Mouse (Mus musculus) kidney, adult 2 months (tissue): ENCODE results near the gene Grap2. TPM values are rescaled to one million over a fixed set of nuclear protein-coding genes. Genes with fewer than 3 reads are reported as not detected.

Experiments used
- DNase-seq: peaks from one replicate; pipeline ENCODE4 v3.0.0; 2021
- H3K27ac ChIP-seq: fragments of 200-500 bp; 2 replicates; pipeline ENCODE4 v1.5.1; 2012; ENCODE audit warnings: low read depth, low read length, control low read depth, inconsistent platforms; ENCODE audit not compliant: insufficient read depth
- H3K27me3 ChIP-seq: fragments of 200-500 bp; replicated peaks from 2 replicates; pipeline ENCODE4 v1.6.1; 2012; ENCODE audit warnings: mild to moderate bottlenecking, moderate library complexity, low read length, inconsistent platforms; ENCODE audit not compliant: control insufficient read depth, insufficient read depth
- H3K36me3 ChIP-seq: fragments of 200-500 bp; 2 replicates; pipeline ENCODE4 v1.6.1; 2012; ENCODE audit warnings: mild to moderate bottlenecking, moderate library complexity, low read length, inconsistent platforms; ENCODE audit not compliant: control insufficient read depth, insufficient read depth
- H3K4me1 ChIP-seq: fragments of 200-500 bp; 2 replicates; pipeline ENCODE4 v1.6.1; 2011; ENCODE audit warnings: low read length; ENCODE audit not compliant: control insufficient read depth, insufficient read depth
- H3K4me3 ChIP-seq: fragments of 200-500 bp; 2 replicates; pipeline ENCODE4 v1.5.1; 2011; ENCODE audit warnings: mild to moderate bottlenecking, low read depth, low read length, control low read depth; ENCODE audit not compliant: insufficient read depth
- CTCF ChIP-seq: fragments of 200-500 bp; conservative IDR thresholded peaks from 2 replicates; pipeline ENCODE4 v1.5.1; 2011; ENCODE audit warnings: low read depth, mild to moderate bottlenecking, control low read depth, low read length, moderate library complexity, mixed read lengths; ENCODE audit not compliant: insufficient read depth, insufficient read length
- POLR2A ChIP-seq: fragments of 200-500 bp; IDR thresholded peaks from one replicate; pipeline ENCODE4 v1.6.1; 2011; ENCODE audit warnings: low read depth, low read length, control low read depth
- WGBS: fragments of 180-500 bp; shearing (Covaris S2); methylation state at CpG from one replicate; pipeline ENCODE4 v1.1.7; 2018; 5-methylcytosine and 5-hydroxymethylcytosine counted together
- polyA plus RNA-seq: library from polyadenylated mRNA; depleted of rRNA; stranded (reverse); fragments of >200 nt; gene quantifications from 2 replicates; pipeline ENCODE4 v1.2.3, GENCODE M21; 2012; rRNA removed

Grap2 gene
- polyA plus RNA-seq, 1 experiment, result 2.5 TPM

DNA sequence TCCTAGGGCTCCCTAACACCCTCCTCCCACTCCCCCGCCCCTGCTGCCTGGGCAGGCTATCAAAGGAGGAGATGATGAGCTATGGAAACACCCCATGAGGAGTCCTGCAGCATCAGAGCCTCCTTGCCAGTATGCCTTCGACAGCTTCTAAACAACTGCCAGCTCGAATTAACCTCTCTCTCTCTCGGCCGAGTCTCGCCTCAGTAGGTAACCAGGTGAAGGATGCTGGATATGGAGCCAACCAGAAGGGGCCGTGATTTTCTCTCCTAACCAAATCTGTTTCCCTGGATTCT, 113.2 kb downstream of the Grap2 start:
- Histone ChIP-seq H3K4me3 (no peak overlapping the region), H3K4me1 (peaks cover 31% of the 10 kb centered on the region), H3K27ac (no peak overlapping the region), H3K36me3 (no peaks in the 10 kb centered on the region), H3K27me3 (no peaks in the 10 kb centered on the region)
- 52% methylated on average over 7 of the region's 7 CpGs for WGBS
- TF ChIP-seq POLR2A (no peak), CTCF (no peak)
- DNase-seq, result no peak

DNA sequence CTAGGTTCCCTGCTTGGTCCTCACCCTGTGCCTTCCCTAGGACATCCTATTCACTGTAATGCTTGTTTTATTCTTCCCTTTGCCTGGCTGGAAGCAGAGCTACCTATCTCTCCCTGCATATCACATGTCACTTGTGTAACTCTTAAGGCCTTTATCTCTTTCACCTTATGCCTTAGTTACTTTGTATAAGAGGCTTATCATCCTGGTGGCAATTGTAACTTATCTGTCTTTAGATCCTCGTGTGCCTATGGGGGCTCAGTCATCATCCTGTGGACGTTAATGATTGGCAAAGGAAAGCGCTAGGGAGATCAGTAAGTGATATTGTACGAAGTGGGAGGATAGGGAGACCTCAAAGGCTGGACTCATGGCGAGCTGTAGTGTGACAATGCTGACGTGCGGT, 116.1 kb downstream of the Grap2 start:
- H3K4me3 ChIP-seq, result no peak overlapping the region
- no peak for DNase-seq
- H3K27ac ChIP-seq, result no peak overlapping the region
- no peak for TF ChIP-seq POLR2A
- no peaks in the 10 kb centered on the region for H3K36me3 ChIP-seq
- peaks cover 7% of the 10 kb centered on the region; the same call in 1 of the 2 replicates for H3K4me1 ChIP-seq
- WGBS, result 77% methylated on average over 7 of the region's 7 CpGs
- H3K27me3 ChIP-seq, result no peaks in the 10 kb centered on the region

DNA sequence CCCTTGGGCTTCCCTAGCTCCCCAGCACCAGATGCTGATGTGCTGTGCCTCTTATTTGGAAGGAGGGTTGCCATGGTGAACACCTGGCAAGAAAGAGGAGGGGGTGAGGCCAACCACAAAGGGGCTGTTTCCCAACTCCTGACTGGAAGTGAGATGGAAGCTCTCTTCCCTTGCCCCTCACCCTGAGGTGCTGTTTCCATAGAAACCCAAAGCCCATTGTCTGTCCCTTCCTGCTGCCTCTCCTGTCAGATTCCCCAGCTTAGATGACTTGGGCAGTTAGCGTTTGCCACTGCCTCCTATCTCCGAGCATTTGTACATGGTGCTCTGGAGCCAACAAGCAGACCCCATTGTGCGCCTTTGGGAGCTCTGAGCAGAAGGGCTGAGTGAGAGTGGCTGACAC, 121.1 kb downstream of the Grap2 start:
- no peaks in the 10 kb centered on the region for H3K4me1 ChIP-seq
- H3K27me3 ChIP-seq, result no peaks in the 10 kb centered on the region
- H3K4me3 ChIP-seq, result no peak overlapping the region
- no peak overlapping the region for H3K27ac ChIP-seq
- TF ChIP-seq CTCF (no peak), POLR2A (no peak)
- H3K36me3 ChIP-seq, result no peaks in the 10 kb centered on the region
- no peak for DNase-seq
- WGBS, result 72% methylated on average over 3 of the region's 3 CpGs

DNA sequence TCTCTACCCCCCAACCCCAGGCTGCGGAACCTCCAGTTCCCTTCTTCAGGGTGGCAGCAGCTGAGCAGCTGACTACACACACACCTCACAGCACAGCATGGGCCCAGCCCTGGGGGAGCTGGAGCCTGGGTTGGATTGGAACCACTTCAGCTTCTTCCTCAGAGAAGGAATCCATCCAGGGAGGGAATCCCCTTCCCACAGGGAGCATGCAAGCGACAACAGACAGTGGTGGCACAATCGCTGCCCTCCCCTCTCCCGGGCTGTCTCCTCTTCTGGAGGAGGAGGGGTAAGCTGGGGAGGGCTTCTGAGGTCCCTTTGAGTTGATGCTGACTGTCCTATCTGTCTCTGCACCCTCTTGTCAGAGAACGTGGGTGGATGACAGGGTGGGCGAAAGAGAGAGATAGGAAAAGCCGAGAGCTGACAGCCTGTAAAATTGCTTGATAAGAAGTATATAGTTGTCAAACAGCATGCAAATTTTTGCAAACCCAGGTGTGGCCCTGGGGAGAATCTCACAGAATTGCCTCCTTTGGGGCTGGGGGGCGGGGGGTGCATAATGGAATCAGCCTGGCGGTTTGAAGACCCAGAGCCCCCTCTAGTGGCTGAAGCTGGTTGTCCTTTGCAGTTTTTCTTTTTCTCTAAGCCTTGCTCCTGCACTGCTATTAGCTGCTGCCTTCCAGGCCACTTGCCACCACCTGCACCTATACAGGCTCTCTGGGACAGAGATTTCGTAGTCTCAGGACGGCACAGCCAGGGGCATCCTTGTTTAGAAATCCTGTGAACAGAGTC, 121.9 kb downstream of the Grap2 start:
- Histone ChIP-seq H3K36me3 (no peaks in the 10 kb centered on the region), H3K27me3 (no peaks in the 10 kb centered on the region), H3K4me1 (no peaks in the 10 kb centered on the region), H3K27ac (no peak overlapping the region), H3K4me3 (no peak overlapping the region)
- TF ChIP-seq POLR2A (no peak), CTCF (peak; percentile 79)
- 44% methylated on average over 11 of the region's 11 CpGs for WGBS
- DNase-seq, result peak; percentile 59

DNA sequence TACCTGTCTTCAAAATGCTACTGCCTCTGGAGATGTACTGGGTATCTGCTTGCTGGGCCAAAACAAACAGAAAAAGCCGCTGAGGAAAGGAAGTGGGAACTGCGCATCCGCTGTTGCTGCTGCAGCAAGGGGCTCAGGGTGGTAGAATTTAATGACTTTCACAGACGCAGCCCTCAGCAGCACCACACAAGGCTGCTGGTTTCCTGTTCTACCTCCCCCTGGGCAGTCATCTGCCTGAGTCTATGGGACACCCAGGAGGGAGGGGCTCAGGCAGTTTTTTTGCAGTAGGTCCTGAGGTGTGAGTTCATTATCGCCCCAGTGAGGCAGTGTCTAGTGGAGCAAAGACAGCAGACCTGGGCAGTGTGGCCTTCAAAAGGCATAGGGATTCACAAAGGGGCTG, 125.2 kb downstream of the Grap2 start:
- DNase-seq, result no peak
- Histone ChIP-seq H3K4me3 (no peak overlapping the region), H3K36me3 (no peaks in the 10 kb centered on the region), H3K27ac (no peak overlapping the region), H3K4me1 (no peaks in the 10 kb centered on the region), H3K27me3 (no peaks in the 10 kb centered on the region)
- 46% methylated on average over 5 of the region's 5 CpGs for WGBS
- TF ChIP-seq CTCF (no peak), POLR2A (no peak)

DNA sequence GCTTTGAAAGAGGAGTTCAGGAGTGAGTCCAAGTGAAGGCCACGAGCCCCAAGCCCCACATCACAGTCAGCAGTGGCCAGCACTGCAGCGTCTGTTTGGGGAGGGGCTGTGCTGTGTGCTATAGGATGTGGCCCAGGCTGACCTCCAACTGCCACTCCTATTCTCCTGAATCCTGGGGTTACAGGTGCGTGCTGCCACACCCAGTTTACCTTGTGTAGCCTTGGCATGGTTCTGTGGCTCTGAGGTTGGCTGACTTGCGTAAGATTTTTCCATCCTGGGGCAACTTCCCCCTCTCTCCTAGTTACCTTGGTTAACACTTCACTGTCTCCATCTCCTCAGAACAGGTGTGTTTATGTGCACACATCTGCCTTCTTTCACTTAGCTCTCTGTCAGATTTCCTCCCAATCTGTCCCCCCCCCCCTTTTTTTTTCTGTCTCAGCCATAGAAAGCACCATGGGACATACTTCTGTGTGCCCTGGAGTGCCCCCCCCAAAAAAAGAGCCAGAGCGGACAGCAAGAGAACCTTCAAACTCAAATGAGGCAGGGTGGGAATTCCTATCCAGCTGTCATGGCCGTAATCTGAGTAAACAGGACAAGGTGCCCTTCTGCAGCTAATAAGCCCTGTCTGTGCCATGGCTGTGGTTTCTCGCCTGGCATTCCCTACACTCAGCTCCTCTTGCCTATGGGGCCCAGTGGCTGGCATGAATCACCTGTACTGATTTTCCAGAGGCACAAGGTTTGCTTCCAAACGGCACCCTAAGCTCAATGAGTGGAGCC, 129.3 kb downstream of the Grap2 start:
- H3K4me1 ChIP-seq, result peaks cover 8% of the 10 kb centered on the region; the same call in 1 of the 2 replicates
- DNase-seq, result no peak
- H3K4me3 ChIP-seq, result no peak overlapping the region
- no peaks in the 10 kb centered on the region for H3K27me3 ChIP-seq
- H3K27ac ChIP-seq, result no peak overlapping the region
- no peak for TF ChIP-seq CTCF
- TF ChIP-seq POLR2A, result no peak
- H3K36me3 ChIP-seq, result no peaks in the 10 kb centered on the region
- WGBS, result 59% methylated on average over 8 of the region's 8 CpGs

Other genes starting within 250 kb of the Grap2 start
- not detected in 2 replicates for gene Enthd1, start 7.4 kb upstream of the Grap2 start, polyA plus RNA-seq
- 2.8 and 3.1 TPM in 2 replicates for gene Fam83f, start 99.3 kb downstream of the Grap2 start, polyA plus RNA-seq
- gene Tnrc6b, start 138.7 kb downstream of the Grap2 start, polyA plus RNA-seq, result 12.1 and 14.2 TPM in 2 replicates